In genomic region chr15:40079872-40080271, GRCm38 (mm10) we compare ENCODE assay signal across 18 mouse cellular contexts. TPM values are rescaled to one million over a fixed set of nuclear protein-coding genes. Genes with fewer than 3 reads are reported as not detected.
"Had no signal": no experiment of that assay in that cellular context is flagged by ENCODE, and none has a peak within 500 bp of the region (broad histone marks: within the 10 kb centered on the region; RNA-seq: fewer than 3 reads in every experiment).

No protein-coding gene starts in this region.

- H3K36me3 ChIP-seq: liver, embryonic 13.5 days; lung, embryonic 15.5 days; midbrain, embryonic 13.5 days; neural tube, embryonic 12.5 days; stomach, embryonic 15.5 days had no signal

- H3K9ac ChIP-seq: liver, embryonic 13.5 days; liver, postnatal 0 days; lung, embryonic 15.5 days; midbrain, embryonic 13.5 days; neural tube, embryonic 12.5 days; stomach, embryonic 15.5 days had no signal

- H3K9me3 ChIP-seq: liver, embryonic 13.5 days; lung, embryonic 15.5 days; midbrain, embryonic 13.5 days; neural tube, embryonic 12.5 days; stomach, embryonic 15.5 days had no signal

- H3K27ac ChIP-seq: kidney, postnatal 0 days; layer of hippocampus, adult 2 months; liver, embryonic 13.5 days; lung, embryonic 15.5 days; midbrain, embryonic 13.5 days; neural tube, embryonic 12.5 days; stomach, embryonic 15.5 days had no signal

- H3K4me3 ChIP-seq: layer of hippocampus, adult 2 months; liver, embryonic 13.5 days; lung, embryonic 15.5 days; midbrain, embryonic 13.5 days; myocyte; neural tube, embryonic 12.5 days; stomach, embryonic 15.5 days had no signal

- ATAC-seq: liver, postnatal 0 days; midbrain, embryonic 13.5 days had no signal

- H3K27me3 ChIP-seq: liver, embryonic 13.5 days; lung, embryonic 15.5 days; midbrain, embryonic 13.5 days; neural tube, embryonic 12.5 days; stomach, embryonic 15.5 days had no signal

- DNase-seq: kidney, adult 9 months; kidney, postnatal 4 days; liver; liver, embryonic 13.5 days; liver, postnatal 0 days; right cerebral cortex, postnatal 14 days; thymus, postnatal 4 days had no signal

- H3K4me1 ChIP-seq: liver, embryonic 13.5 days; lung, embryonic 15.5 days; neural tube, embryonic 12.5 days; stomach, embryonic 15.5 days had no signal

- H3K4me2 ChIP-seq: liver, embryonic 13.5 days; lung, embryonic 15.5 days; midbrain, embryonic 13.5 days; neural tube, embryonic 12.5 days; stomach, embryonic 15.5 days had no signal

RNA-seq across cellular contexts. Expression of gene 9330182O14Rik, which starts 54.3 kb away (rescaled TPM):
- total RNA-seq: layer of hippocampus, adult 2 months; layer of hippocampus, postnatal 10 days; left cerebral cortex, postnatal 36 days; megakaryocyte-erythroid progenitor cell, adult 5-6 weeks had no signal
- polyA plus RNA-seq: kidney, postnatal 0 days; liver, embryonic 13.5 days; liver, postnatal 0 days; lung, embryonic 15.5 days; midbrain, embryonic 13.5 days; myocyte; neural tube, embryonic 12.5 days; spleen, adult 2 months; stomach, embryonic 15.5 days had no signal
